Mouse (Mus musculus): ENCODE data around the gene Tmem94. TPM values are rescaled to one million over a fixed set of nuclear protein-coding genes. Genes with fewer than 3 reads are reported as not detected.

The Tmem94 gene
- polyA plus RNA-seq, 1 experiment, result 132 TPM

DNA sequence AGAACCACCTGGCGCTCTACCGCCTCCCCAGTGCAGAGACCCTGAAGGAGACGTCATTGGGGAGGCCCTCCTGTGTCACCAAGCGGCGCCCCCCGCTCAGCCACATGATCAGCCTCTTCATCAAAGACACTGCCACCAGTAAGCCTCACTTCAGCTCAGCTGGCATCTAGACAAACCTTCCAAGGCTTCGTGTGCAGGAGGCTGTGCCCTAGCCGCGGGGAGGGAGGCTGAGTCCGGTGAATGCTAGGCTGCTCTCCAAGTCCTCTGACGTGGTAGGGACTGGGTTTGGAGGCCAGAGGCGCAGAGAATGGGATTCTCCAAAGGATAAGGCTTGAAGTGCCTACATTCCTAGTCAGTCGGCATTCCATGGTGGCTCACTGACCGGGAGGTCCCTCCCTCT is 27.1 kb downstream of the Tmem94 start:
- Histone ChIP-seq H3K36me3 (ENCODE audit: control insufficient read depth, insufficient read depth, low read length) (peaks cover 87% of the 10 kb centered on the region), H3K4me1 (ENCODE audit: control insufficient read depth, insufficient read depth, insufficient read length, low read length) (no peaks in the 10 kb centered on the region), H3K4me3 (ENCODE audit: low read depth, low read length) (no peak overlapping the region), H3K27me3 (ENCODE audit: control insufficient read depth, insufficient read depth, low read length) (no peaks in the 10 kb centered on the region), H3K27ac (ENCODE audit: insufficient read depth, low read depth, low read length) (no peak overlapping the region)
- WGBS, result 87% methylated on average over 14 of the region's 14 CpGs
- TF ChIP-seq POLR2A (IDR thresholded peaks at IDR 0.05; ENCODE audit: low read depth, low read length) (no peak), CTCF (IDR thresholded peaks at IDR 0.05; ENCODE audit: extremely low read depth, insufficient read length, insufficient replicate concordance, low read depth, low read length) (no peak)

DNA sequence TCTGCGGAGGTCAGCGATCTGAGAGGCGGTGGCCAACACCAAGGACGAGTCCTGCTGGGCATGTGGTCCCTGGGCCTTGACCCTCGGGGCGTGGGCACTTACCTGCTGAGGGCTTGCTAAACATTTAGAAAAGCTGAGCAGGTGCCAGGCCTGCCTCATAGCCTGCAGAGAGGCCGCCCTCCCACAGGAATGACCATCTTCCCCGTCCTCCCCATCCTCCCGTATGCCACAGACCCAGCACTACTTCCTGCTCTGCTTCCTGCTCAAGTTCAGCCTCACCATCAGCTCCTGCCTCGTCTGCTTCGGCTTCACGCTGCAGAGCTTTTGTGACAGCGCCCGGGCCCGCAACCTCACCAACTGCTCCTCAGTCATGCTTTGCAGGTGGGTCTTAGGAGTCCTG is 31.7 kb downstream of the Tmem94 start:
- H3K4me1 ChIP-seq (ENCODE audit: control insufficient read depth, insufficient read depth, insufficient read length, low read length), result no peaks in the 10 kb centered on the region
- H3K4me3 ChIP-seq (ENCODE audit: low read depth, low read length), result no peak overlapping the region
- TF ChIP-seq CTCF (IDR thresholded peaks at IDR 0.05; ENCODE audit: extremely low read depth, insufficient read length, insufficient replicate concordance, low read depth, low read length) (no peak), POLR2A (IDR thresholded peaks at IDR 0.05; ENCODE audit: low read depth, low read length) (no peak)
- WGBS, result 79% methylated on average over 15 of the region's 15 CpGs
- H3K27ac ChIP-seq (ENCODE audit: insufficient read depth, low read depth, low read length), result no peak overlapping the region
- H3K27me3 ChIP-seq (ENCODE audit: control insufficient read depth, insufficient read depth, low read length), result no peaks in the 10 kb centered on the region
- H3K36me3 ChIP-seq (ENCODE audit: control insufficient read depth, insufficient read depth, low read length), result peaks cover 94% of the 10 kb centered on the region

DNA sequence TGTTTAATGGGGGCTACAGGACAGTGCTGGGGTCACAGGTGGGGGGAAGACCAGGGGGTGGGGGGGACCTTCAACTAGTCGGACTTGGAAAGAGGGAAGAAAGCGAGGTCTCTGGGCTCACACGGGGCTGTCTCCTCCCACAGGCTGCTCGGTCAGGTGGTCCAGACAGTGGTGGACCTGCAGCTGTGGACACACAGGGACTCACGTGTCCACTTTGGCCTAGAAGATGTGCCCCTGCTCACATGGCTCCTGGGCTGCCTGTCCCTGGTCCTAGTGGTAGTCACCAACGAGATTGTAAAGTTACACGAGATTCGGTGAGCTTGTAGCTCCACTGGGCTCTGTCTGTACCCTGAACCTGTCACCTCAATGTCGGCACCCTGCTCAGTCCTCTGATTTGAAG is 32.4 kb downstream of the Tmem94 start:
- Histone ChIP-seq H3K4me1 (ENCODE audit: control insufficient read depth, insufficient read depth, insufficient read length, low read length) (no peaks in the 10 kb centered on the region), H3K4me3 (ENCODE audit: low read depth, low read length) (no peak overlapping the region), H3K27me3 (ENCODE audit: control insufficient read depth, insufficient read depth, low read length) (no peaks in the 10 kb centered on the region), H3K36me3 (ENCODE audit: control insufficient read depth, insufficient read depth, low read length) (peaks cover 94% of the 10 kb centered on the region), H3K27ac (ENCODE audit: insufficient read depth, low read depth, low read length) (no peak overlapping the region)
- WGBS, result 71% methylated on average over 9 of the region's 9 CpGs
- TF ChIP-seq POLR2A (IDR thresholded peaks at IDR 0.05; ENCODE audit: low read depth, low read length), result no peak
- TF ChIP-seq CTCF (IDR thresholded peaks at IDR 0.05; ENCODE audit: extremely low read depth, insufficient read length, insufficient replicate concordance, low read depth, low read length), result no peak

DNA sequence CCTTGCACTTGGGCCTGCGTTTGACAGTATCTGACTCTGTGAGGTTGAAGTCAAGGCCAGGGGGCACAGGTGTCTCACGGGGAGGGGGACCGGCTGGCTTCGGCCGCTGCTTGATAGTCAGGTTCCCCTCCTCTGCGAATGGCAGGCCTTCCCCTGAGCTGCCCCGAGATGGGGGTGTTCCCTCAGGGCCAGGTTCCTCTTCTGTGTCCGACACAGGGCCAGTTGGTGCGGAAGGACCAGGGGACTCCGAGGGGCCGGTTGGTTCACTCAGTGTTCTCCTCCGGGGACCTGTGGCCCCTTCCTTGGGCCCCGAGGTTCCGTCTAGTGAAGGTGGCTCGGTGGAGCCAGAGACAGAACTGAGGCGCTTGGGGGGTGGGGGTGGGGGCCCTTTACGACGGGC is 35.7 kb downstream of the Tmem94 start:
- Histone ChIP-seq H3K27me3 (ENCODE audit: control insufficient read depth, insufficient read depth, low read length) (no peaks in the 10 kb centered on the region), H3K36me3 (ENCODE audit: control insufficient read depth, insufficient read depth, low read length) (peaks cover 88% of the 10 kb centered on the region), H3K4me1 (ENCODE audit: control insufficient read depth, insufficient read depth, insufficient read length, low read length) (no peaks in the 10 kb centered on the region), H3K4me3 (ENCODE audit: low read depth, low read length) (no peak overlapping the region), H3K27ac (ENCODE audit: insufficient read depth, low read depth, low read length) (no peak overlapping the region)
- no peak for TF ChIP-seq POLR2A (IDR thresholded peaks at IDR 0.05; ENCODE audit: low read depth, low read length)
- no peak for TF ChIP-seq CTCF (IDR thresholded peaks at IDR 0.05; ENCODE audit: extremely low read depth, insufficient read length, insufficient replicate concordance, low read depth, low read length)
- 91% methylated on average over 18 of the region's 18 CpGs for WGBS

DNA sequence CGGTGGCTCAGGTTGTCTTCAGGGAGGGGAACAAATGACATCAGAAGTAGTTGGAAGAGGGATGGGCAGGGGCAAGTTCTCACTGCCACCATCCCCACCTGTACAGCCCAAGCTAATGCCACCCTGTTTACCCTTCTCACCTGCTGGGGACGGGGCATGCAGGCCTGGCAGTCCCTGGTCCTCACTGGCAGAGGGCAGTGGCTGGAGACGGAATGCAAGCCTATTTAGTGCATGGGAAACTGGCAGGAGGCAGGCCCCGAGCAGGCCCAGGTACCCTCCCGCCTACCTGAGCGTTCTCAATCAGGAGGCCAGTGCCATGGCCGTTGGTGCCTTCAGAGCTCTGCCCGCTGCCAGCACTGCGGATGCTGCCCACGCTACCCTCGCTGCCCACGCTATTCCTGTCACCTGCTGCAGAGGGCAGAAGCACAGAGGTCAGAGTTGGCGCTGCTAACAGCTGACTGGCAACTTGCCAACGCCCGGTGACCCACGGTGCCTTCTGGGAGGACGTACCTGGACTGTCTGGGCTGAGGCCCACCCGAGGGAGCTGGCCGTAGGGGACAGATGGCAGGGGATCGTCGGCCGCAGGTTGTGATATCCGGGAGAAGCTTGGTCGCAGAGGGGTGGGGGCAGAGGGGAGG is 38.0 kb downstream of the Tmem94 start:
- Histone ChIP-seq H3K36me3 (ENCODE audit: control insufficient read depth, insufficient read depth, low read length) (peaks cover 80% of the 10 kb centered on the region), H3K27me3 (ENCODE audit: control insufficient read depth, insufficient read depth, low read length) (no peaks in the 10 kb centered on the region), H3K4me1 (ENCODE audit: control insufficient read depth, insufficient read depth, insufficient read length, low read length) (no peaks in the 10 kb centered on the region), H3K27ac (ENCODE audit: insufficient read depth, low read depth, low read length) (no peak overlapping the region), H3K4me3 (ENCODE audit: low read depth, low read length) (no peak overlapping the region)
- 85% methylated on average over 24 of the region's 24 CpGs for WGBS
- TF ChIP-seq POLR2A (IDR thresholded peaks at IDR 0.05; ENCODE audit: low read depth, low read length), result no peak
- no peak for TF ChIP-seq CTCF (IDR thresholded peaks at IDR 0.05; ENCODE audit: extremely low read depth, insufficient read length, insufficient replicate concordance, low read depth, low read length)

DNA sequence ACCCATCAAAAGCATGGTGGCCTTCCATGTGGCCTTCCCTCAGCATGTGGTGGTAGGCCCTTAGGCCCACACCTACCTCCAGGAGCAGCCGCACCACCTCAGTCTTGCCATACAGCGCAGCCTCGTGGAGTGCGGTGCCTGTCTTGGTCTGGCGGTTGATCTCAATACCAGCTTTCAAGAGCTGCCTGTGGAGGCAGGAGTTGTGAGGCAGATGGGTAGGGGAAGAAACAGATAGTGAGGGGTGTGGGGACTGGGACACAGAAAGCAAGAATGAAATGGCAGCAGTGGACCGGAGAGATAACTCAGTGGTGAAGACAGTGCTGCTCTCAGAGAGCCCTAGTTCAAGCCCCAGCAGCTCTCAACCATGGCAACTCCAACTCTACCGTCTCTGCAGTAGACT is 39.8 kb downstream of the Tmem94 start:
- WGBS, result 93% methylated on average over 7 of the region's 7 CpGs
- Histone ChIP-seq H3K4me3 (ENCODE audit: low read depth, low read length) (no peak overlapping the region), H3K27ac (ENCODE audit: insufficient read depth, low read depth, low read length) (no peak overlapping the region), H3K27me3 (ENCODE audit: control insufficient read depth, insufficient read depth, low read length) (no peaks in the 10 kb centered on the region), H3K36me3 (ENCODE audit: control insufficient read depth, insufficient read depth, low read length) (peaks cover 76% of the 10 kb centered on the region), H3K4me1 (ENCODE audit: control insufficient read depth, insufficient read depth, insufficient read length, low read length) (peaks cover 8% of the 10 kb centered on the region)
- TF ChIP-seq CTCF (IDR thresholded peaks at IDR 0.05; ENCODE audit: extremely low read depth, insufficient read length, insufficient replicate concordance, low read depth, low read length) (no peak), POLR2A (IDR thresholded peaks at IDR 0.05; ENCODE audit: low read depth, low read length) (no peak)

DNA sequence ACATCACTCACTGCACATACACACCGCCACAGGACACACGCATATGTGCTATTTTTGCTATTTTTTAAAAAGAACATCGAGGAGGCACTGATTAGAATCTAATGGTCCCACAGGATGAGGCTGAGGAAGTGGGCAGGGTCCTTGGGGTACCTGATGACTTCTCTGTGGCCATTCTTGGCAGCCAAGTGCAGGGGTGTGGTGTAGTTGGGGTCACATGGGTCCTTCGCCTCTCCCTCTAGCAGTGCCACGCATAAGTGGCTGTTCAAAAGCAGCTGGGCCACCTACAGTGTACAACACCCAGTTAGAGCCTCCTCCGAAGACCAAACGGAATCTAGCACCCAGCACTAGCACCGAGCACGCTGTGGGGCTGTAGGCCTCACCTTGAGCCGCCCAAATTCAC is 40.9 kb downstream of the Tmem94 start:
- Histone ChIP-seq H3K4me1 (ENCODE audit: control insufficient read depth, insufficient read depth, insufficient read length, low read length) (peaks cover 17% of the 10 kb centered on the region), H3K27me3 (ENCODE audit: control insufficient read depth, insufficient read depth, low read length) (no peaks in the 10 kb centered on the region), H3K27ac (ENCODE audit: insufficient read depth, low read depth, low read length) (no peak overlapping the region), H3K4me3 (ENCODE audit: low read depth, low read length) (no peak overlapping the region), H3K36me3 (ENCODE audit: control insufficient read depth, insufficient read depth, low read length) (peaks cover 69% of the 10 kb centered on the region)
- 88% methylated on average over 10 of the region's 10 CpGs for WGBS
- TF ChIP-seq CTCF (IDR thresholded peaks at IDR 0.05; ENCODE audit: extremely low read depth, insufficient read length, insufficient replicate concordance, low read depth, low read length), result no peak
- no peak for TF ChIP-seq POLR2A (IDR thresholded peaks at IDR 0.05; ENCODE audit: low read depth, low read length)

All from small intestine, adult 2 months (tissue).